Mouse (Mus musculus): ENCODE data around the gene Rsrc1. TPM values are rescaled to one million over a fixed set of nuclear protein-coding genes. Genes with fewer than 3 reads are reported as not detected.

The Rsrc1 gene
- 36.2 TPM for polyA plus RNA-seq (2017; shearing (Covaris generic))

GRCm38 (mm10) chr3:66981101-66981661, at the start of gene Rsrc1:
Rsrc1 (plus strand) TSS chr3:66981390.

GRCm38 (mm10) chr3:66981706-66982105, 516 bp downstream of the Rsrc1 start, which contains the start of gene Shox2:
Shox2 (minus strand) TSS chr3:66981771.

GRCm38 (mm10) chr3:67373872-67374271, 392.7 kb downstream of the Rsrc1 start, which contains the start of gene Mlf1:
Mlf1 (plus strand) TSS chr3:67374097.

DNA sequence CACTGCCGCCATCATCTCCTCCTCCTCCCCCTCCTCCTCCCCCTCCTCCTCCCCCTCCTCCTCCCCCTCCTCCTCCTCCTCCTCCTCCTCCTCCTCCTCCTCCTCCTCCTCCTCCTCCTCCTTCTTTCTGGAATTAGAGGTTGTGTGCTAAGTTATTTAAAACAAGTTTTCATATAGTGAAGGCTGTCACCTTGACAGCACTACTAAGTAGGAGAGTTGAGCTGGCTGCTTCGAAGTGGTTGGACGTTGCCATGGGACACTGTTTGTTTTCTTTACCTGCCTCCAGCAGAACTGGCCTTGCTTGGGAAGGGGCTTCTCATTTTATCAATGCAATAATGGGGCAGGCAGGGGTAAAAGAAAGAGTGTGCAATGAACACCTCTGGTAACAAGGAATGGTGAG, 393.9 kb downstream of the Rsrc1 start, which contains the start of gene Gm17402:
Gene Gm17402 (minus strand): TSS at position 101 of the 400 bp plus-strand sequence.

Other genes with a start within 250 kb of the Rsrc1 start
- not detected for gene Shox2, start 381 bp downstream of the Rsrc1 start, polyA plus RNA-seq (2017; shearing (Covaris generic))